Mouse (Mus musculus): ENCODE data around the gene Shld2.

DNA sequence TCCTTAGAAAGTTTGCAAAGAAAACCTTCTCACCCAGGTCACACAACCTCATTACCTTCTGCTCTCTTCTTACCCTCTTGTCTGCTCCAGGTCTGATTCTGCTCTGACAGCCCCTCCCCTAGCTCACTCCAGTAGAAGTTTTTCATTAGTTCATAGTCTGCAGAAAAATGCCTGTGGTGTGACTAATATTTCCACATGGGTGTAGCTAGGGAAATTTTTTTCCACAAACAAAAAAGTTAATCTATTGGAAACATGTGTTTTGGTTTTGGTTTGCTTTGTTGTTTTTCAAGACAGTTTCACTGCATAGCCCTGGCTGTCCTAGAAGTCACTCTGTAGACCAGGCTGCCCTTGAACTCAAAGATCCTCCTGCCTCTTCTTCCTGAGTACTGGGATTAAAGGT, 7.8 kb upstream of the Shld2 start:
- TF ChIP-seq CTCF (IDR thresholded peaks at IDR 0.05; ENCODE audit: low read depth, low read length) = no peak
- TF ChIP-seq POLR2A (IDR thresholded peaks at IDR 0.05; ENCODE audit: insufficient read depth, low read length) = no peak

All from ES-Bruce4 (cell line).